Mouse (Mus musculus) bone marrow macrophage, adult 2 months (primary cell): ENCODE measurements at regions not wholly inside any gene's neighbourhood (a gene's known extent, or its start where the extent isn't known, plus 50 kb on each side); places are given as distances from the start of the nearest gene placed in this dataset.

Source experiments
- CTCF ChIP-seq: IDR thresholded peaks from 2 replicates; pipeline ENCODE4 v1.5.1; 2012; ENCODE audit warnings: low read depth, mild to moderate bottlenecking, low read length, moderate library complexity
- POLR2A ChIP-seq: IDR thresholded peaks from 2 replicates; pipeline ENCODE4 v1.6.1; 2012; ENCODE audit warnings: mild to moderate bottlenecking, low read depth, low read length, borderline replicate concordance

GRCm38 (mm10) chr16:86932765-86933164 lies 421.2 kb upstream of the N6amt1 start:
- TF ChIP-seq CTCF (no peak), POLR2A (no peak)
